Mouse (Mus musculus) spleen, adult 12 weeks (tissue): ENCODE results near the gene Mtmr11.
"Not testable (repeated sequence)": the region's sequence is repeated elsewhere in the genome, so short reads cannot be mapped to it uniquely, and the experiment has no call there.

Experiments used
- DNase-seq: peaks from one replicate; pipeline ENCODE4 v3.0.0; 2022; ENCODE audit warnings: low spot score

Mtmr11 gene

DNA sequence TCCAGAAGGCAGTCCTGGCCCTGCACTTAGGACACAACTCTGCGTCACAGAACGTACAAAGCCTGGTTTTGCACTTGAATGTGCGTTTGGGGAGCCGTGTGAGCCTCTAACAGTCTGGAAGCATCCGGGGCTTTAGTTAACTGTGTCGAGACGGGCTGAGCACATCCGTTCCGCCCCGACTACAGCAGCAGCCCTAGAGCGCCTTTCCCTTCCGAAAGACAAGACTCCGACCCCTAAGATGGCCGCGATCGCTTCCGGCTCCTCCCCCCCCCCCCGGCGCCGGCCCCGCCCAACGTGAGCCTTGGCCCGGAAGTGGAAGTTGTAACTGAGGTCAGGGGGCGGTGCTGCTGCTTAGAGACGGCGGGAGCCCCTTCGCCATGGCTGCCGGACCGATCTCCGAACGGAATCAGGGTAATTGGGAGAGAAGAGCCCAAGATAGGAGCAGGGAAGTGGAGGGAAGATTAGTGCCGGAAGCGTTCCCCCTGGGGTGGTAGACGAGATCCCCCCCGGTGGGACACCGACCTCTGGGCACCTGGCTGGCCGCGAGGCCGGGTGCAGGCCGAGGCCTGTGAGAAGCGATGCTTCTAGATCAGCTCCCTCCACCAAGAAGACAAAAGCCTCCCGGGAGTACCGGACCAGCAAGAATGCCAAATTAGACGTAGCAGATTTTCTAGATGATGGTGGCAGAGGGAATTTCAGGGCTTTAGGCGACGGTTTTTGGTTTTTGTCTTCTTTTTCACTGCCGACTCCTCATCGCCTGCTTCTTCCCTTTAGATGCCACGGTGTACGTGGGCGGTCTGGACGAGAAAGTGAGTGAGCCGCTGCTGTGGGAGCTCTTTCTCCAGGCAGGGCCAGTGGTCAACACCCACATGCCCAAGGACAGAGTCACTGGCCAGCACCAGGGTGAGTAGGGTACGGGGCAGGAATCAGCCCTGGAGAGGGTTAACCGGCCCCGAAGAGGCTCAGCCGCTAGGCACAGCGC is 10.7 kb downstream of the Mtmr11 start, which contains the start of gene Sf3b4:
Gene Sf3b4, plus strand, starts transcription at position 136 of the 982 bp plus-strand sequence.
- DNase-seq = peak; percentile 73

DNA sequence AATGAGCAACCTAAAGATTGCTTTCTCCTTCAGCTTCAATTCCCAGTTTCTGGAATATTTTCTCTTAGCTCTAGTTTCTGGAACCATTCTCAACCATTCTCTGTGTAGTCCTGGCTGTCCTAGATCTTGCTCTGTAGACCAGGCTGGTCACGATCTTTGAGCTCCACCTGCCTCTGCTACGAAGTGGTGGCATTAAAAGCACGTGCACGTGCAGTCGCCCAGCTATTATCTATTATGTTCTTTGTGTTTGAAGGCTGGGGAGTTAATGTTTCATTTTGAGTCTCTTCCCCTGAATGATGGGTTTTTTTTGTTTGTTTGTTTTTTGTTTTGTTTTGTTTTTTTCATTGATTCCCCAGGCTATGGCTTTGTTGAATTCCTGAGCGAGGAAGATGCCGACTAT is 11.4 kb downstream of the Mtmr11 start:
- DNase-seq = no peak

DNA sequence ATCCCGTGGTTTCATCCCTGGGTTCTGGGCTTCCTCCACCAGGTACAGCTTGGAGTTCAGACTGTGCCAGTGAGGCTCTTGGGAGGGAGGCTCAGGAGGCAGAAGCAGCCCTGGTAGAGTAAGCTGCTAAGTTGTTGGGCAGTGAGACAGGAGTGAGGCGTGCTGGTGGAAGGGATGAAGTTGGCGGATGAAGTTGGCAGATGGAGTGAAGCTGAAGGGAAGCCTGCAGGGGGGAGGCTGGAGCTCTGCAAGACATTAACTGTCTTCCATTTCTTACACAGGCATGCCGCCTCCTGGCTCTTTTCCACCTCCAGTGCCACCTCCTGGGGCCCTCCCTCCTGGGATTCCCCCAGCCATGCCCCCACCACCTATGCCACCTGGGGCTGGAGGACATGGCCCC is 12.2 kb downstream of the Mtmr11 start:
- DNase-seq = not testable (repeated sequence)

DNA sequence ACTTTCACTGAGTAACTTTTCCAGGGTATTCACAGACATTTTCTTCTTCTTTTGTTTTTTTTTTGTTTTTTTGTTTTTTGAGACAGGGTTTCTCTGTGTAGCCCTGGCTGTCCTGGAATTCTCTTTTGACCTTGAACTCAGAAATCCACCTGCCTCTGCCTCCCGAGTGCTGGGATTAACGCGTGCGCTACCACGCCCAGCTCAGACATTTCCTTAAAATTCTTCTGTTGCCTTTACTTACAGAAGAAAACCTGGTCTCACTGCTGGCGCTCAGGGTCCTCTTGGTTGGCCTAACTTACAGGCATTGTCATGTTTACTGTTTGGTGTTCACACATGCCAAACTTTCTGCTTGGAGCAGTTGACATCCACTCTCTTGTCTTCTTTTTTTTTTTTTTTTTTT is 13.4 kb downstream of the Mtmr11 start:
- DNase-seq = no peak

DNA sequence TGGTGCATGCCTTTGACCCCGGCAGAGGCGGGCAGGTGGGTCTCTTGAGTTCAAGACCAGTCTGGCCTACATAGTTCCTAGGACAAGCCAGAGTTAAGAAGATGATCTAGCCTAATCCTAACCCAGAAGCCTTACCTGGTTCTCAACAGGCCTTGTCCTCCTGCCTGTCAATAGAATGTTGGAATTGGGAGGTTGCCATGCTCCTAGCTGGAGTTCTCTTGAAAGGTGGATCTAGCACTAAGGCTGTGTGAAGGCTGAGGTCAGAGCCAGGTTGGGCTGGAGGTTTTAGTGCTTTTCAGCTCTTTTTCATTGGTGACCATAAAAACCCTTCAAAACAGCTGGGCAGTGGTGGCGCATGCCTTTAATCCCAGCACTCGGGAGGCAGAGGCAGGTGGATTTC is 16.6 kb downstream of the Mtmr11 start:
- no peak for DNase-seq

DNA sequence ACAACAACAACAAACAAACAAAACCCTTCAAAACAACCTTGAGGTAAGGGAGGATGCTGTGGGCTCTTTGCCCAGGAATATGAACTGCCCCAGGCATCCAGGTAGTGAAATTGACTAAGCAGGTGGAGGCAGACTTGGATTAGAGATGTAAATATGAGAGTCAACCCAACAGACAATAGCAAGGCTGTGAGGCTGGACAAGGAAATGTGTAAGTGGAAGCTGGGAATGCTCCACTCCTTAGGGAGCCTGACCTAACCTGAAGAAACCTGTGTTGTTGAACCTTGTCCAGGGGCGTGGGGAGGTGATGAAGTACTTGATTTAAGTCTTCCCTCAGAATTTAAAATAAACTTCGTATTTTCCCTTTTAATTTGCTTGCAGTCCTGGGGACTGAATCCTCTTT is 17.1 kb downstream of the Mtmr11 start:
- no peak for DNase-seq

DNA sequence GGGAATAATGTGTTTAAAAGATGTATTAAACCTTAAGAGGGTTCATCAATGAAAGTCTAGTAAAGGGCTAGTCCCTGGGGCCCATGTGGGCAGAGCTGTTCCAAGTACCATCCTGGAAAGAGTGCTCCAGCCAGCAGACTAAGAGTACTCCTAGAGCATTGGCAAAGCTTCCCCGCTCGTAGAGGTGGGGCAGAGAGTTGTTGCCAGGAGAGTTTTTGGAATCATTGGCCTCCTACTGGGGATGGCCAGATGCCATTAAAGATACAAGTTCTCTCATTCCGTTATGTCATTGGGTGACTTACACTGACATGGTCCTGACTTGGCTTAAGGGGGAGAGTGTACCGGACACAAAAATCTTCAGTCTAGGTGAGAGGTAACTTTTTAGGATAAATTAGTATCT is 17.7 kb downstream of the Mtmr11 start:
- no peak for DNase-seq

DNA sequence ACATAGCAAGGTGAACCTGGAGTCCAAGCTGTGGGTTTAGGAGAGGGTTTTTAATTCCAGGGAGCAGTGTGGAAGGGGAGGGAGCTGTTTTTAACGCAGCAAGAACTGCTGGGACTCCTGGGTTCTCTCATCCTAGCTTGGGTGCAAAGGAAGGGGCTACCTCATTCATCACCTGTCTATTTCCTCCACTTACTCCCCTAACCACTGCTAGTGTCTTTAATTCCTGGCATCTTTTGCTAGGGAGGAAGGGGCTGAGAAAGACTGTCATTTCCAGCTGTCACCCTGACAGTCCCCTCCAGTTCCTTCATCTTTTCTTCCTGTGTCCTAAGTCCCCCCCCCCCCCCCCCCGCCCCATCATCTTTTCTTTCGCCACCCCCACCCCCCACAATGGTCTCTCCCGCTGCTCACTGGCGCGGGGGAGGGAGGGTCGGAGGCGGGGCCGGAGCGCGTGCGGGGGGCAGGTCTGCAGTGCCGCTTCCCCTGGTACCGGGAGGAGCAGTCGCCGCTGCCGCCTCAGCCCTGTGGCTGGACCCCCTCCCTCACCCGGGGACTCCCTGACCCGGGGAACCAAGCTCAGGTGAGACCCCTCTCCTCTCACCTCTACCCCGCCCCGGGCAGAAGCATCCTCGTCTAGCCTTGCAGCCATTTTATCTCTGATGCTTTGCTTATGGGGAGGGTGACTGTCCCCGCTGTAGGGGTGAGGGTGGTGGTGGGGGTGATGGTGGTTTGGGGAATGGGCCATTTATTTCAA is 19.1 kb downstream of the Mtmr11 start, which contains the start of gene Sv2a:
Gene Sv2a, plus strand, starts transcription at position 425 of the 751 bp plus-strand sequence.
- DNase-seq = peak; percentile 8

DNA sequence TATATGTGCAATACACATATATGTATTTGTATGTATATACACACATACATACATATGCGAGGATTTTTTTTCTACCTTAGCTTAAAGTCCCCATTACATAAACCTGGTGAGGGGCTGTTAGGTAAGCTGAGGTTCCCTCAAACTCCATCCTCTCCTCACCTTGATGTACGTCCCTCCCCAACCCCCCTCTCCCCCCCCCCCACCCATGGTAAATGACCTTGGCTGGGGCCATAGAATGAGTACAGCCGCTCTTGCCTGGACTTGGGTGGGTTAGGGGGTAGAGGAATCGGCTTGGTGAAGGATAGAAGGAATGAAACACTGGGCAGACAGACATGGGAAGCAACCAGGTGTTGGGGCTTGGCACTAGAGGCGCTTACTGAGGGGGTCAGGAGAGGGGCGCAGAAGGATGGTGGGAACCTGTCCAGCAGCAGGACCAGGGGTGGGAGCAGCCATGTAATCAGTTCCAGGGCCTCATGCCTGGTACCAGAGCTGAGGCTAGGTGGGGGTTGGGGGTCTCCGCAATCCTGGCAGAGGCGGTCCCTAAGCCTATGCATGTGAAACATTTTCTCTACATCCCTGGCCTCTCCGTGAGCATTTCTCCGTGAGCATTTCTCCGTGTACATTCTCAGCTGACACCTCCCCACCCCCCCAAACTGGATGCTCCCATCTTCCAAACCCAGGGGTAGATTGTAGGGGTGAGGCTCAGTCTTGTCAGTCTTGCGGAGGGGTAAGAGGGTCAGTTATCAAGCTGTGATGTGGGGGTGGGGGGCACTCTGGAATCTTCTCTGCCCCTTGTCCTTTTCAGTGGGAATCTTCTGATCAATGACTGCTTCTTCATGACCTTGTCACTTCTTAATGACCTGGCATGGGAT is 19.9 kb downstream of the Mtmr11 start:
- DNase-seq = no peak

DNA sequence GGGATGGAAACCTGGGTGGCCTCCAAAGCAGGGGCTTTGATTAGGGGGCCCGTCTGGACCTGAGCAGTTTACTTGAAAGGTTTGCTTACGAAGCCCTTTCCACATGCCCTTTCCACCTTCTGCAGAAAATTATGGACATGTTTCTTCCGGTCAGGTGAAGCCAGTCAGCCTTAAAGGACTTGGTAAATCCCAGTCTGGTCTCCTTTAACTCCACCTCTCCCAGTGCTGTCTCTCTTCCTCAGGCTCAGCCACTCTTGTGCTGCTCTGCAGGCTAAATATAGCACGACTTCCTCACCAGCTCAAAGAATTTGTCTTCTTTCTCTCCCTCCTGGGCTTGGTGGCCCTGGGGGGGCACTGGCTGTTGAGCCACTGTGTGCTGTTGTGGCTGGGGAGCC is 20.6 kb downstream of the Mtmr11 start:
- no peak for DNase-seq

DNA sequence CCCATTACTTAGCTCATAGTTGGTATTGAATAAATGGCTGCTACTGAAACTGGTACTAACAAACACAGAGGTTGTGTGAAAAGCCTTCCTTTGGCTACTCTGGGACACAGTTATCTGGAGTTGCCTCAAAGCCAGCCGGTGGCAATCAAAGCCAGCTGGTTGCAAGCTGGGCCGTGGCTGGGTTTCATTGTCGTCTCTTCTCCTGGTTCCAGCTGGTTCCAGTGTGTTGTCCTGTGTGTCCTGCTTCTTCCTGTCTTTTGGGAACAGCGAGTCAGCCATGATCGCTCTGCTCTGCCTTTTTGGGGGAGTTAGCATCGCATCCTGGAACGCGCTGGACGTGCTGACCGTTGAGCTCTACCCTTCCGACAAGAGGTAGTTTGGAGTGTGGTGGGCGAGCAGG is 31.2 kb downstream of the Mtmr11 start:
- DNase-seq = no peak

DNA sequence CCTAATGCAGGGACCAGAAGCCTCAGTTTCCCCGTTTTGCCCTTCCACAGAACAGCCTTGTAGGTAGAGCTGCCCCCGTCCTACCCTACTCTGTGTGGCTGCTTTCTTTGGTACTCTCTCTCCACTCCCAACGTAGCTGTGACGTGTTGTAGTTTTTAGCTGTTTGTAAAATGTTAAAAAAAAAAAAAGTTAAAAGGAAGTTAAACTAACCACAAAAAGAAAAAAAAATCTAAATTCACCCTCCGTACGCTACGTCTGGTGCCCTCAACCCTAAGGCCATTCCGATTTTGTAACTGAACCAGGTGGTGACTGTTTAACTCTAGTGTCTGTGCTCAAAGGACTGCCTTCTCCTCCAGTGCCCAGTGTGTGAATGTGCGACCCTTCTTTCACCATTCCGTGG is 33.2 kb downstream of the Mtmr11 start:
- no peak for DNase-seq

DNA sequence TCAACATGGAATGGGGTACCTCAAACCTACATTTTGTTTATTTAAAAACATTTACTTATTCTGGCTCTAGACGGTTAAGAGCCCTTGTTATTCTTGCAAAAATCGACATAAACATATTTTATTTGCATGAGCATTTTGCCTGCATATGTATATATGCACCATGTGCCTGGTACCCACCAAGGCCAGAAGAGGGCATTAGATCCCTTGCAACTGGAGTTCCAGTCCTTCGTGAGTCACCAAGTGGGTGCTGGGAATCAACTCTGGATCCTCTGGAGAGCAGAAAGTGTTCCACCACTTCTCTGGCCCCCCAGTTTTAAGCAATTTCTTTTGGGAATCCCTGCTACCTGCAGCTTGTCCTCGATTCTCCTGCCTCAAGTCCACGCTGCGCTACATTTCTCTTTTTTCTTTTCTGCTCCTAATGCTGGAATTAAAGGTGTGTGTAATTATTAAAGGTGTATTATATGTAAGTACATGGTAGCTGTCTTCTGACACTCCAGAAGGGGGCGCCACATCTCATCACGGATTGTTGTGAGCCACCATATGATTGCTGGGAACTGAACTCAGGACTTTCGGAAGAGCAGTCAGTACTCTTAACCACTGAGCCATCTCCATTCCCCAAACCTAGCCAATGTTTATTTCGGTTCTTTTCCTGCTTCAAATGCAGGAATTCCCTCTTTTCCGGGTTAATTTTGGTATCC is 34.0 kb downstream of the Mtmr11 start:
- DNase-seq = no peak

DNA sequence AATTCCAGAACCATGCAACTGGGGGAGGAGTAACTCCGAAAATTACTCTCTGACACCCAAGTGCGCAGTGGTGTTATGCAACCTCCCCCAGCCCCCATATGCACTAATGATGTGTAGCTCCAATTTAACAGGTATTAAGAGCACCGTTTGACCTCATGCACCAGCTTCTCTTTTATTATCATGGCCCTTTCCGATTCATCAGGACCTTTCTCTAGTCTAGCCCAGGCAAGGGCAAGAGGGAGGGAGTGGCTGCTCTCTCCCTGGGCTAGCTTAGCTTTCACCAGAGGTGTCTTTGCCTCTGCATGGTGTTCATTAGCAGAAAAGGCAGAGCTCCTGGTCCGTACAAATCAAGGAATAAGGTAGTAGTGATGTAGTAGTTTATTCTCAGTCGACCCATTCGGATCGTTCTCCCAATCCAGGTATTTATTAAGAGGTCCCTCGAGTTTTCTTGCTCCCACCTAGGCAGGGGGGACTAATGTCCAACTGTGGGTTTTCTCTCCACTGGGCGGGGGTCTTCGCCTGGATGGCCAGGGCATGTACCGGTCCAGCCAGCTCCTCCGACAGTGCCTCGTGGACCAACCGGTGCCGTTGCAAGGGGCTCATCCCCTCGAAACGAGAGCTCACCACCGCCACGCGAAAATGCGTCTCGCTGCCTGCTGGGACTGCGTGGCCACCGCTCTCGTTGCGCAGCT is 34.8 kb downstream of the Mtmr11 start:
- DNase-seq = no peak

DNA sequence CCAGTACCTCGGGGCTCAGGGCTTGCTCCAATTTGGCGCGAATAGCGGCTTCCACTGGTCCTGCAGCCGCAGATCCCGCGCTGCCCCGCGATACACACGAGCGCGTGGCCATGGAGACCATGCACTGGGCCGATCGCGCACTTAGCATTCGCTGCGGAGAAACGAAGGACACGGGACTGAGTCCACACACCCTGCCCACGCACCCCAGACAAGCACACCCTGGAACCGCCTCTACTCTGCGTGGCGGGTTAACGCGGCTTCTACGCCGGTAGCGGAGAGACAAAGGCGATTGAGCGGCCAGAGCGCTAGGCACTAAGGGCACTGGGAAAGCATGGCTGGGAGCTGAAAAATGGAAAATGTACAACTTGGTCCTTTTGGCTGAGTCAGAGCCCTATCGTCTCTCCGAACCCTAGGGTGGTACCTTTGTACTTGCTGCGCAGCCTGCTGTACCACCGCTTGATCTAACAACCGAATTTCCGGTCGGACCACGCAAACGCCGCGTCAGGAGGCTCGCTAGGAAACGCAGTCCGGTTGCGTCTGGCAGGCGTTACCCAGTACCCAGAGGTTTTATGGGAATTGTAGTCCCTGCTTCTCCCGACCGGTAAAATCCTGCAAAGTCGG is 35.4 kb downstream of the Mtmr11 start:
- peak; percentile 68 for DNase-seq

DNA sequence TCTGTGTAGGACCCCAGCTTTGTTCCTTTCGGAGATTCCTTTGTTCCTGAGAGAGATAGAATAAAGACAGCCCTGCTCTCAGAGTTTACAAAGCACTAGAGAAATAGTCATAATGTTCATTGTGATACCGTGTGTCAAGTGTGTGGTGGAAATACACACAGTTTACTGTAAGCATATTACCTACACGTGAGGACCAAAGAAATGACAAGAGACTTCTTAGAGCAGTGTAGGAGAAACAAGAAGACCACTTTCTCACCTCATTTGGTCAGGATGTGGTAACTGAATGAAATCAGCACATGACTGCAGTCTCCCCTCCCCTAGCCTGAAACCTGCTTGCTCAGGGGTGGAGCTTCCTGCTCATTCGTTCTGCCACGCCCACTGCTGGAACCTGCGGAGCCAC is 36.4 kb downstream of the Mtmr11 start:
- DNase-seq = peak; percentile 16

DNA sequence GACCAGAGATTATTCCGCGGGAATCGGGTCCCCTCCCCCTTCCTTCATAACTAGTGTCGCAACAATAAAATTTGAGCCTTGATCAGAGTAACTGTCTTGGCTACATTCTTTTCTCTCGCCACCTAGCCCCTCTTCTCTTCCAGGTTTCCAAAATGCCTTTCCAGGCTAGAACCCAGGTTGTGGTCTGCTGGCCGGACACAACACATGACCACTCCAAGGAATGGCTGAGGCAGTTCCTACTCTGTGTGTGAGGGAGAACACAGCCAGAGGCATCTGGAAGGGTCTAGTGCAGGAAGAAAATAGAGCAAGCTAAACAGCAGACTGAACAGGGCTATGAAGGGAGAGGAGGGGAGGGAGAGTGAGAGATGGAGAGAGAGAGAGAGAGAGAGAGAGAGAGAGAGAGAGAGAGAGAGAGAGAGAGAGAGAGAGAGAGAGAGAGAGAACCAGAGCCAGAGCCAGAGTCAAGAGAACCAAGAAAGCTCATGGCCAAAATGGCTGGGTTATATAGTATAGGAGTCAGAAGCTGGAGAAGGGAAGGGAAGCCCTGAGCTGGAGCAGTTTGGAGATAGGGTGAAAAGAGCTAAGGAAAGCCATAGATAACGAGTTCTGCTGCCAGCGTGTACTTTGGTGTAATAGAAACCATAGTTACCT is 36.9 kb downstream of the Mtmr11 start:
- not testable (repeated sequence) for DNase-seq

DNA sequence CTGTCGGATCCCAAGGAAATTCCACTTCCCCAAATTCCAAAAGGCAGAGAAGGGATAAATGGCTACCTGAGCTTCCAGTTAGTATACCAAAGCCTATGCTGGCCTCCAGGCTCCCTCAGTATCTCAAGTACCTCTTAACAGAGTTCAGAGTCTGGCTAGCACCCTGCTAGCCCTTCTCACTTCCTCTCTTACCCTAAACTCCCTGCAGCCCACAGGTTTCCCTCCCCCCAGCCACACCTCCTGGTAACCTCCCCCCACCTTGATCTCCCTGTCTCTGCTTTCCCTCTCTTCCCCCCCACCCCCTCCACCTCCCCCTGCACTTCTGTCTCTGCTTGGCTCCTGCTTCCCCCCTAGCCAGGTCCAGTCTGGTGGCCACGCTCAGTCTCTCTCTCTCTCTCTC is 37.9 kb downstream of the Mtmr11 start:
- no peak for DNase-seq

DNA sequence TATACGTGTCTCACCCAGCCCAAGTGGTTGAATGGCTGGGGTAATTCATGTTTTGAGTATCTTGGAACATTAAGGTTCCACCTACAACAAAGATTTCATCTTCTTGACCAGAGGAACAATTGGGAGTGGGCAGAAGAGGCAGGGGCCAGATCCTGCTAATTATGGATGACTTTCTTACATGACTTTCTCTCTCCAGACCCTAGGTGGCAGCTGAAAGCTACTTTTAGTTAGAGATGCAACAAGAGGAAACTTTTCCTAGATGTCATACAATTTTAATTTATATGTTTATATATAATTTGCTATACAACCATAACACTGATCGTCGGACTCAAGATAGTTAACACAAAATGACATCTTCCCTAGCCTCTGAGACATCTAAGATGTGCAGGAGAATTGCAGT is 46.0 kb downstream of the Mtmr11 start:
- DNase-seq = no peak

DNA sequence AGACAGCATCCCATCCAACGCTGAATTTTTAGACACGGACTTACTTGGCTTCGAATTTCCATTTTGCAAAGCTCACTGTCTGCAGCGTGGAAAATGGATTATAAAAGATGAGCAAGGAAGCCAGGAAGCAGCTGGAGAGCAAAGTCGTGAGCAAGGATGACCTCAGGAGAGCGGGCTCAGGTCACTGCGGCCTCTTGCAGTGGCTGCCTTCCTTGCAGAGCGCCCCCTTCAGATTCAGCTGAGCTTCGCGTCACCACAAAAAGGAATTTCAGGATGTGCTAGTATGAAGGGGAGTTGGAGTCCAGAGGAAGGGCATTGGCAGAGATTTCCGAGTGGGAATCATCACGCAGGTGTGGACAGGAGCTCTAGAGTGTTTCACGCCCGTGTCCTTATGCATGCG is 47.4 kb downstream of the Mtmr11 start:
- no peak for DNase-seq
